In genomic region chr1:181125916-181126315, GRCm38 (mm10) we compare ENCODE assay signal across 22 mouse cellular contexts. TPM values are rescaled to one million over a fixed set of nuclear protein-coding genes. Genes with fewer than 3 reads are reported as not detected.
A peak's percentile ranks its signal among the peaks of the same experiment; 100 is the strongest.
DNase-seq lines count a peak whose midpoint lies in the region; ATAC-seq lines count a peak whose summit lies in the region.
"Had no signal": no experiment of that assay in that cellular context is flagged by ENCODE, and none has a peak within 500 bp of the region (broad histone marks: within the 10 kb centered on the region; RNA-seq: fewer than 3 reads in every experiment).

No protein-coding gene starts in this region.

- WGBS in midbrain, embryonic 11.5 days, result 93% methylated on average over 3 of the region's 3 CpGs
- 96% methylated on average over 3 of the region's 3 CpGs for WGBS in midbrain, embryonic 16.5 days

- H3K9me3 ChIP-seq in midbrain, embryonic 11.5 days (ENCODE audit: control insufficient read depth, low read length), result no peaks in the 10 kb centered on the region
- H3K9me3 ChIP-seq in midbrain, embryonic 16.5 days (replicated peaks; ENCODE audit: control insufficient read depth, low read length, poor library complexity, severe bottlenecking), result no peaks in the 10 kb centered on the region
- H3K9me3 ChIP-seq: embryonic facial prominence, embryonic 10.5 days; embryonic facial prominence, embryonic 12.5 days; forebrain, embryonic 10.5 days; forebrain, embryonic 12.5 days had no signal

- ATAC-seq in midbrain, embryonic 11.5 days (ENCODE audit: low FRiP score), result no peak
- ATAC-seq in midbrain, embryonic 16.5 days, result no peak
- ATAC-seq in erythroblast, adult 5-6 weeks (replicated peaks; ENCODE audit: low FRiP score, poor library complexity, severe bottlenecking), result no peak
- ATAC-seq: activated CD4-positive, CD25-positive, alpha-beta regulatory T cell, adult 4 months; forebrain, embryonic 14.5 days; forebrain, embryonic 16.5 days; Patski had no signal

- no peaks in the 10 kb centered on the region for H3K27me3 ChIP-seq in midbrain, embryonic 11.5 days (ENCODE audit: control insufficient read depth, insufficient read depth, low read length)
- no peaks in the 10 kb centered on the region for H3K27me3 ChIP-seq in midbrain, embryonic 16.5 days (ENCODE audit: control insufficient read depth, insufficient read depth, low read depth, low read length)
- H3K27me3 ChIP-seq: embryonic facial prominence, embryonic 12.5 days; forebrain, embryonic 12.5 days; Patski had no signal

- no peak overlapping the region for H3K27ac ChIP-seq in midbrain, embryonic 11.5 days (ENCODE audit: low read depth, low read length)
- H3K27ac ChIP-seq in midbrain, embryonic 16.5 days (ENCODE audit: low read length), result no peak overlapping the region
- H3K27ac ChIP-seq: embryonic facial prominence, embryonic 10.5 days; embryonic facial prominence, embryonic 12.5 days; forebrain, embryonic 10.5 days; forebrain, embryonic 12.5 days had no signal

- H3K36me3 ChIP-seq in midbrain, embryonic 11.5 days (ENCODE audit: control insufficient read depth, insufficient read depth, low read length), result peaks cover 13% of the 10 kb centered on the region; the same call in 1 of the 2 replicates
- H3K36me3 ChIP-seq in midbrain, embryonic 16.5 days (ENCODE audit: control insufficient read depth, insufficient read depth, low read length), result peaks cover 30% of the 10 kb centered on the region

- no peaks in the 10 kb centered on the region for H3K4me1 ChIP-seq in midbrain, embryonic 11.5 days (ENCODE audit: control insufficient read depth, insufficient read depth, low read length)
- no peaks in the 10 kb centered on the region for H3K4me1 ChIP-seq in midbrain, embryonic 16.5 days (ENCODE audit: control insufficient read depth, insufficient read depth, low read length)
- H3K4me1 ChIP-seq: embryonic facial prominence, embryonic 10.5 days; embryonic facial prominence, embryonic 12.5 days; forebrain, embryonic 10.5 days; forebrain, embryonic 12.5 days had no signal

- peak; percentile 64 for DNase-seq in adrenal gland, adult 2 months
- DNase-seq in adrenal gland, postnatal 25 days, result no peak
- DNase-seq in midbrain, embryonic 11.5 days (ENCODE audit: low spot score, missing footprints), result peak; percentile 54
- peak; percentile 47 for DNase-seq in 416B (ENCODE audit: low read depth)
- DNase-seq in left cerebral cortex, adult 9 months (ENCODE audit: low spot score in 2 of 2), result no peak
- DNase-seq: adrenal gland, postnatal 10 days; cerebellum, adult 11-12 months; cerebellum, adult 2 months; cerebellum, adult 9-10 months; cerebellum, postnatal 10 days; cerebellum, postnatal 25 days had no signal

- no peak overlapping the region for H3K4me3 ChIP-seq in midbrain, embryonic 11.5 days (ENCODE audit: low read depth, low read length)
- H3K4me3 ChIP-seq in midbrain, embryonic 16.5 days (ENCODE audit: low read depth, low read length), result no peak overlapping the region
- H3K4me3 ChIP-seq: embryonic facial prominence, embryonic 10.5 days; embryonic facial prominence, embryonic 12.5 days; erythroblast, embryonic 14.5 days; forebrain, embryonic 10.5 days; forebrain, embryonic 12.5 days had no signal

- no peak overlapping the region for H3K9ac ChIP-seq in midbrain, embryonic 11.5 days (ENCODE audit: low read length)
- H3K9ac ChIP-seq in midbrain, embryonic 16.5 days (ENCODE audit: low read depth, low read length), result no peak overlapping the region
- H3K9ac ChIP-seq: embryonic facial prominence, embryonic 12.5 days; forebrain, embryonic 12.5 days had no signal

- no peak overlapping the region for H3K4me2 ChIP-seq in midbrain, embryonic 11.5 days
- H3K4me2 ChIP-seq in midbrain, embryonic 16.5 days (ENCODE audit: low read length), result no peak overlapping the region
- H3K4me2 ChIP-seq: embryonic facial prominence, embryonic 12.5 days; forebrain, embryonic 12.5 days had no signal

RNA-seq across cellular contexts. Expression of gene Nvl, which starts 18.1 kb away (rescaled TPM):
- total RNA-seq in adrenal gland, adult 2 months (2021), result 10 to 100 TPM; 15.3 to 16.6 TPM
- polyA plus RNA-seq in adrenal gland, adult 2 months (2012; rRNA removed), result 6.3 and 7.0 TPM in 2 replicates
- 24.6 and 25.4 TPM in 2 replicates for total RNA-seq in adrenal gland, postnatal 25 days (2021)
- 35.1 and 36.9 TPM in 2 replicates for polyA plus RNA-seq in midbrain, embryonic 11.5 days (2014; fragmentation: Nextera tagmentation; extraction: Ambion mirVana)
- polyA plus RNA-seq in midbrain, embryonic 16.5 days (2015; fragmentation: Nextera tagmentation; extraction: Ambion mirVana), result 48.6 and 50.3 TPM in 2 replicates
- 6.5 and 12.7 TPM in 2 replicates for total RNA-seq in erythroblast, adult 5-6 weeks (2015; ENCODE audit: low replicate concordance)
- total RNA-seq in erythroblast, adult 5-6 weeks (2017; ENCODE audit: low replicate concordance), result 10.1 and 11.4 TPM in 2 replicates

RNA-seq across cellular contexts. Expression of gene Cnih4, which starts 18.6 kb away (rescaled TPM):
- 10 to 100 TPM; 69.0 to 71.5 TPM for total RNA-seq in adrenal gland, adult 2 months (2021)
- polyA plus RNA-seq in adrenal gland, adult 2 months (2012; rRNA removed), result 6.0 and 9.2 TPM in 2 replicates
- 43.7 and 44.3 TPM in 2 replicates for total RNA-seq in adrenal gland, postnatal 25 days (2021)
- 93.6 and 101 TPM in 2 replicates for polyA plus RNA-seq in midbrain, embryonic 11.5 days (2014; fragmentation: Nextera tagmentation; extraction: Ambion mirVana)
- 42.2 and 49.1 TPM in 2 replicates for polyA plus RNA-seq in midbrain, embryonic 16.5 days (2015; fragmentation: Nextera tagmentation; extraction: Ambion mirVana)
- total RNA-seq in erythroblast, adult 5-6 weeks (2015; ENCODE audit: low replicate concordance), result 21.5 and 49.3 TPM in 2 replicates
- 13.2 and 39.6 TPM in 2 replicates for total RNA-seq in erythroblast, adult 5-6 weeks (2017; ENCODE audit: low replicate concordance)

Comparison
In these comparisons a context has a peak if more than half of its experiments do, and no peak if none do; other contexts are left out.
1. DNase-seq: peak in adrenal gland, adult 2 months (single experiment), midbrain, embryonic 11.5 days (single experiment) and 416B (single experiment); none in adrenal gland, postnatal 25 days (single experiment) and left cerebral cortex, adult 9 months (0 of 2).